Mouse (Mus musculus): ENCODE measurements around the gene Lrrc4c. TPM values are rescaled to one million over a fixed set of nuclear protein-coding genes. Genes with fewer than 3 reads are reported as not detected.

Lrrc4c gene
- total and polyA plus RNA-seq, 2 experiments from 2014 or later: 51.8 to 66.4 TPM

DNA sequence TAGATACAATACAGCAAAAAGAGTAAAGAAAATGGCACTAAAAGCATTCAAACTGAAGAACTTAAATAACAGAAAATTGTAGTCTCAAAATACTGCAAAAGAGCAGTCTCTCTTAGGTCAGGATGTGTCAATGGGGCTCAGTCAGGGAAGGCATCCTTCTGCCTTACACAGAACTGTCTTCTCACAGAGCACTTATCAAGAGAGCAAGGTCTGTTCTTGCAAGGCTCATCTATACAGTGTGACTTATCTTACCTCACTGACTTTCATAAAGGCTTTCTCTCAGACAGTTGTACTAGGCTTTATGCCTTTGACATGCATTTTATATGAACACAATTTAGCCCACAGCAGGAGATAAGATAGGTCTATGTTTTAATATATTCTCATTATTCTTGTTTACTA, 1226.7 kb downstream of the Lrrc4c start:
- H3K9ac ChIP-seq (replicated peaks; ENCODE audit: low read length, poor library complexity, severe bottlenecking): no peak overlapping the region
- H3K9me3 ChIP-seq (ENCODE audit: low read length): no peaks in the 10 kb centered on the region
- no peak for TF ChIP-seq CTCF (IDR thresholded peaks at IDR 0.05)
- no peaks in the 10 kb centered on the region for H3K27me3 ChIP-seq (ENCODE audit: insufficient read depth, low read length)
- no peak for DNase-seq (ENCODE audit: low spot score)
- no peaks in the 10 kb centered on the region for H3K4me1 ChIP-seq (ENCODE audit: insufficient read depth, low read length)
- H3K4me3 ChIP-seq (ENCODE audit: low read depth, low read length): no peak overlapping the region
- H3K27ac ChIP-seq (ENCODE audit: low read depth, low read length): no peak overlapping the region
- no peak overlapping the region for H3K4me2 ChIP-seq (ENCODE audit: low read depth, low read length, poor library complexity, severe bottlenecking)
- no peaks in the 10 kb centered on the region for H3K36me3 ChIP-seq (ENCODE audit: insufficient read depth, low read length)
- ATAC-seq (ENCODE audit: low FRiP score): no peak

DNA sequence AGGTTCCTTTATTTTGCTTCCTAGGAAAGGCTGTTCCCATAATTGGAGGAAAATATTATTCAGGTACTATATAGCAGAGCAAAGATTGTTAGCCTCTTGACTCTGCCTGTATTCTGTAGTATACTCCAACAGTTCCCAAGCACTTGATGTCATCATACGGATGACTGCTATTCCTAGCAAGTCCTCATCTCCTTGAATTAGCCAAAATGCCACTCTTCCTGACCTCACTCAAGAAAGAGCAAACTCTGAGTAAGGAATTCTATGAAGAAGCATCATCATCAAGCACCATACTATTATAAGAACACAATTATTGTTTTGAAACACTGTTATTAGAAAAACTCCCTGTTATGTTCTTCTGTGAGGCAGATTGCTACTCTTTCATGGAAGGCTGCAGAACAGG, 1228.0 kb downstream of the Lrrc4c start:
- Histone ChIP-seq H3K27me3 (ENCODE audit: insufficient read depth, low read length) (no peaks in the 10 kb centered on the region), H3K36me3 (ENCODE audit: insufficient read depth, low read length) (no peaks in the 10 kb centered on the region), H3K4me2 (ENCODE audit: low read depth, low read length, poor library complexity, severe bottlenecking) (no peak overlapping the region), H3K9ac (replicated peaks; ENCODE audit: low read length, poor library complexity, severe bottlenecking) (no peak overlapping the region), H3K4me3 (ENCODE audit: low read depth, low read length) (no peak overlapping the region), H3K4me1 (ENCODE audit: insufficient read depth, low read length) (no peaks in the 10 kb centered on the region), H3K9me3 (ENCODE audit: low read length) (no peaks in the 10 kb centered on the region), H3K27ac (ENCODE audit: low read depth, low read length) (no peak overlapping the region)
- no peak for DNase-seq (ENCODE audit: low spot score)
- ATAC-seq (ENCODE audit: low FRiP score): no peak
- no peak for TF ChIP-seq CTCF (IDR thresholded peaks at IDR 0.05)
- 86% methylated on average over 1 of the region's 1 CpGs for WGBS

DNA sequence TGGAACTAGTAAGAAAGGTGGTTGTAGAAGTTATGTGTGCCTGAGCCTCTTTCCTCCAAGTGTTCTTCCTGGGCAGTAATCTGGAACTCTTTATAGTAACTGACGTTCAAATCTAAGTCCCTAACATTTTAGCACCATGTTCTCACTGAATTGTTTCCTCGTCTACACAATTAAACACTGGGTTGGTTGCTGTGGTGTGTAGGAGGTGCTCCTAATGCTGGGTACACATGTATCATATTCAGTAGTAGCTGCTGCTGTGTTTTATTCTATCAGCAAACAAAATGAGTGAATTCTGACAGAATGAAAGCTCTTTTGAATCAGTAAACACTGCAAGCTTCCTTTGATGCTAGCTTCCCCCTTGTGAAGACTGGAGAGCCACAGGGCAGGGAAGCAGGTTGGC, 1246.5 kb downstream of the Lrrc4c start:
- Histone ChIP-seq H3K27me3 (ENCODE audit: insufficient read depth, low read length) (no peaks in the 10 kb centered on the region), H3K27ac (ENCODE audit: low read depth, low read length) (0 out of 2 replicates have a peak overlapping the region, but pooled peaks have one; percentile 18), H3K9ac (replicated peaks; ENCODE audit: low read length, poor library complexity, severe bottlenecking) (no peak overlapping the region), H3K9me3 (ENCODE audit: low read length) (no peaks in the 10 kb centered on the region), H3K4me1 (ENCODE audit: insufficient read depth, low read length) (peaks cover 5% of the 10 kb centered on the region; the same call in 1 of the 2 replicates), H3K4me2 (ENCODE audit: low read depth, low read length, poor library complexity, severe bottlenecking) (no peak overlapping the region), H3K4me3 (ENCODE audit: low read depth, low read length) (no peak overlapping the region), H3K36me3 (ENCODE audit: insufficient read depth, low read length) (no peaks in the 10 kb centered on the region)
- TF ChIP-seq CTCF (IDR thresholded peaks at IDR 0.05): no peak
- ATAC-seq (ENCODE audit: low FRiP score) (no peak), DNase-seq (ENCODE audit: low spot score) (no peak)
- WGBS: 46% methylated on average over 2 of the region's 2 CpGs

DNA sequence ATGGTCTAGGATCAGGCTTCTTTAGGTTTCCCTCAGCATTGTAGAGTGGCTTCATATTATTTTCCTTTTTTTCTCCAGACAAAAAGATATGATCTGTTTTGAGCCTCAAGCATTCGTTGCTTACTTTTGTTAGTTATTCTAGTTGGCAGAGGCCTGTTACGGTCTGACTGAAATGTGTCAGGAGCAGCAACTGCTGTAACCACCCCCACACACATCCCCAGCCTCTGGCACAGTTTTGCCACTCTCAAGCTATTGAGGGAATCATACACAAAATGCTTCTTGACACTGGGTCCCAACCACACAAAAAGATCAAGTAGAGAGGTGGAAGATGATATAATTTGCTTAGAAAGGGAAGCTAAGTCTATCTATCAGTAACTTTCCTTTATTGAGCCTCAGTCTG, 1251.0 kb downstream of the Lrrc4c start:
- 89% methylated on average over 2 of the region's 2 CpGs for WGBS
- no peaks in the 10 kb centered on the region for H3K9me3 ChIP-seq (ENCODE audit: low read length)
- no peak for DNase-seq (ENCODE audit: low spot score)
- no peaks in the 10 kb centered on the region for H3K27me3 ChIP-seq (ENCODE audit: insufficient read depth, low read length)
- no peak overlapping the region for H3K9ac ChIP-seq (replicated peaks; ENCODE audit: low read length, poor library complexity, severe bottlenecking)
- H3K4me2 ChIP-seq (ENCODE audit: low read depth, low read length, poor library complexity, severe bottlenecking): no peak overlapping the region
- peaks cover 5% of the 10 kb centered on the region; the same call in 1 of the 2 replicates for H3K4me1 ChIP-seq (ENCODE audit: insufficient read depth, low read length)
- ATAC-seq (ENCODE audit: low FRiP score): no peak
- no peak overlapping the region for H3K4me3 ChIP-seq (ENCODE audit: low read depth, low read length)
- H3K27ac ChIP-seq (ENCODE audit: low read depth, low read length): no peak overlapping the region
- no peak for TF ChIP-seq CTCF (IDR thresholded peaks at IDR 0.05)
- no peaks in the 10 kb centered on the region for H3K36me3 ChIP-seq (ENCODE audit: insufficient read depth, low read length)

DNA sequence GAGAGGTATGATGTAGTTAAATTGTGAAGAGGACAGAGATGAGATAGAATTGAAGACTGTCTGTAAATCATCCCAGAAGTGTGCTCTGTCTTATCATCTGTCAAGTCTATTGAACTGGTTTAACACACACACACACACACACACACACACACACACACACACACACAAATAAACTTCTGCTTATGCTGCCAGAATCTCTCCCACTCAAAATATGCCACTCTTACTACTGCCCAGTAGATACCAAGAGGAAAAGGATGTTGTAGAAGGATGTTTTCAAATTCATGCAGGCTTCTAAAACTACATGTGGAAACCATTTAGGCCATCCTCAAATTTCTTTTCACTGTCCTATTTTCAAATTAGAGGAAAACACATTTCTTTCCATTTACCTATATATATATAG, 1257.0 kb downstream of the Lrrc4c start:
- no peaks in the 10 kb centered on the region for H3K27me3 ChIP-seq (ENCODE audit: insufficient read depth, low read length)
- TF ChIP-seq CTCF (IDR thresholded peaks at IDR 0.05): no peak
- ATAC-seq (ENCODE audit: low FRiP score): no peak

DNA sequence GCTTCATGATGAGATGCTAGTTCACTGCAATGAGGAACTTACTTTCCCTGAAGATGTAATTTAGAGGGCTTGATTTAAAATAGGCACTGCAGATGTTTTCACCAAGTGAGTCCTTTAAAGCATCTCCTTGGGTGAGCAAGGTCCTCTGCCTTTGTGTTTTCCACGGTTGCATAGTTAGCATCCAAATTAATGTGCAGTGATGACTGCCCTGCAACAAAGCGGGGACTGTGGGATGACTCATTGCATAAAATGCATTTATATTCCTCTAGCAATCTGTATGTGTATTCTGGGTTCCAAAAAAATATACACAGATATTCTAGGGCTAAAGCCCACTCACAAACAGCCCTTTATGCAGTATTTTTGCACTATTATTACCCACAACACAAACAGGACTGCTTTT, 1263.2 kb downstream of the Lrrc4c start:
- WGBS: 49% methylated on average over 2 of the region's 2 CpGs

More for the DNA sequence above, 1257.0 kb downstream of the Lrrc4c start:
- Histone ChIP-seq H3K27ac (ENCODE audit: low read depth, low read length) (no peak overlapping the region), H3K4me2 (ENCODE audit: low read depth, low read length, poor library complexity, severe bottlenecking) (no peak overlapping the region), H3K9ac (replicated peaks; ENCODE audit: low read length, poor library complexity, severe bottlenecking) (no peak overlapping the region), H3K36me3 (ENCODE audit: insufficient read depth, low read length) (no peaks in the 10 kb centered on the region), H3K4me3 (ENCODE audit: low read depth, low read length) (no peak overlapping the region), H3K4me1 (ENCODE audit: insufficient read depth, low read length) (no peaks in the 10 kb centered on the region), H3K9me3 (ENCODE audit: low read length) (no peaks in the 10 kb centered on the region)
- no peak for DNase-seq (ENCODE audit: low spot score)

More for the DNA sequence above, 1263.2 kb downstream of the Lrrc4c start:
- no peaks in the 10 kb centered on the region for H3K27me3 ChIP-seq (ENCODE audit: insufficient read depth, low read length)
- H3K9me3 ChIP-seq (ENCODE audit: low read length): no peaks in the 10 kb centered on the region
- H3K4me3 ChIP-seq (ENCODE audit: low read depth, low read length): no peak overlapping the region
- H3K4me2 ChIP-seq (ENCODE audit: low read depth, low read length, poor library complexity, severe bottlenecking): no peak overlapping the region
- no peak for DNase-seq (ENCODE audit: low spot score)
- no peak overlapping the region for H3K27ac ChIP-seq (ENCODE audit: low read depth, low read length)
- no peak overlapping the region for H3K9ac ChIP-seq (replicated peaks; ENCODE audit: low read length, poor library complexity, severe bottlenecking)
- no peak for TF ChIP-seq CTCF (IDR thresholded peaks at IDR 0.05)
- H3K4me1 ChIP-seq (ENCODE audit: insufficient read depth, low read length): no peaks in the 10 kb centered on the region
- ATAC-seq (ENCODE audit: low FRiP score): no peak
- H3K36me3 ChIP-seq (ENCODE audit: insufficient read depth, low read length): no peaks in the 10 kb centered on the region
